Mouse (Mus musculus): ENCODE measurements at regions not wholly inside any gene's neighbourhood (a gene's known extent, or its start where the extent isn't known, plus 50 kb on each side); places are given as distances from the start of the nearest gene placed in this dataset.

DNA sequence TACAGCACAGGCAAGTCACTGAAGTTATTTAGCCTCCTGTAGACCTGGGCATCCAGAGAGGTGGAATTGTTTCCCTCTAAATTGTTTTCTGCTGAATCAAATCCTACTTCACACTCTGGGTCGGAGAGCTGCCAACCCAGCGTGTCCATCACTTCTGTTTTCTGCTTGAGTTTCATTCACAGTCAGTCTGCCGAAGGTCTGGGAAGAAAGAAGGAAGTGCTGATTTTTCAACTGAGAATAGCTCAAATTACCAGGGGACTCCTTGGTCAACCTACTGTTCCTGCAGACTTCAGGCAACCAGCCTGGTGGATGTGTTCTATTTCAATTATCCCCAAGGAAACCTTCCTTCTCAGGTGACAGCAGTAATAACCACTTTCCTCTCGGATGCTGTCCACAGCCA is 179.1 kb upstream of the Nckap5 start:
- DNase-seq (ENCODE audit: low spot score), result no peak

DNA sequence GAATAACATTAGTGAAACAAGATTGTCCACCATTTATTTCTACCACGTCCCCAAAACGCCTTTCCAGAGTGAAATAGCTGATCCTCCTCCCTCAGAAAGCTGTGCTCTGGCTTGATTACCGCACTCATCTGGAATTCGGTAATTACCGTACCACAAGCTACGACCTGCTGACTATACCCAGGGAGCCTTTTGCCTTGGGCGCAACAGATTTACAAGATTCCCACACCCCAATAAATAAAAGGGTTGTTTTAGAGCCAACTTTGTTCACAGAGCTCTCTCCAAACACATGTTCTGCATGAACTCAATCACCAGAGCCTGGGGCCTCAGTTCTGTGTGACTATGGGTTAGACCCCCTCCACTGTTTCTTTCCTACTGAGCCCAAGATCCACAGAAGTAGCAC is 171.1 kb upstream of the Nckap5 start:
- no peak for DNase-seq (ENCODE audit: low spot score)

DNA sequence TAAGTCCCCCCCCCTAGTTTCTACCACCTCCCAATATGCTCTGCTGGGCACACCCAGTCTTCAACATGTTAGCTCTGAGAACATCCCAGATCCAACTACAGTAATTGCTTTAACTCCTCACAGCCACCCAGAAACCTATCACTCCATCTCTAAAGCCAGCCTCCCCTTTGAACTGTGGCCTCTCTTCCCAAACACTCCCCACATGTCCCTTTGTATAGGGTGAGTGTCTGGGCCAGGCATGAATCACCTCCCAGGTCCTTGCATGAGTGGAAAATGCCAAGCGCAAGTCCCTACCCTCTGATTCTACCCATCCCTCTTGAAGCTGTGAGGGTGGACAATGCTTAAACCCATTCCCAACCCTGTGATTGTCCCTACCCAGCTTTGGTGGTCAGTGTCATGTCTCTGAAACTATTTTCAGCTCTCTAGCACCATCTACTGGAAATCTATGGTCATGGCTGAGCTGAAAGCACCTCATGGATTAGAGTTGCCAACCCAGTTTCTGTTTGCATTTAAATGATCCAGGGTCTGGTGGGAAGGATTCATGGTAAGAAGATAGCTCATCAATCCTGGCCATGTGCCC is 162.6 kb upstream of the Nckap5 start:
- DNase-seq (ENCODE audit: low spot score), result peak; percentile 8

DNA sequence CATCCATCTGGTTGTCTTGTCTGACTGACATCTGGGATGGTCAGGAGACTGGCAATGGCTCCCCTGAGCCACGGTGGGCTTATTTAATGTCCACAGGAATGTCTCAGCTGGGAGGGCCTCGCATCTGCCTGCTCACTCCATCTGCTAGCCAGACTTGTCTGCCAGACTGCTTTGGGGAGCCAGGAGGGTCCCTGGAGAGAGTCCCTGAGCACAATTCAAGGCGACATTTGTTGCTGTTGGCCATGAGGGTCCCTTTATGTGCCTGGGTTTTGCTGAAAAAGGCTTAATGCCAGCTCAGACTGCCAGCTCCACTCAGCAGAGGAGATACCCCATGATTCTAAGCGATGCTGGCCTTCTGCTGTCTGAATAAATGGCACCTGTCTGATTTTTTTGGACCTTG is 161.8 kb upstream of the Nckap5 start:
- DNase-seq (ENCODE audit: low spot score), result no peak

- no peak for DNase-seq (ENCODE audit: low spot score)
Observed at GRCm38 (mm10) chr1:126982805-126983204, 152.2 kb upstream of the Nckap5 start.

GRCm38 (mm10) chr1:126980311-126980710 is 149.7 kb upstream of the Nckap5 start:
- no peak for DNase-seq (ENCODE audit: low spot score)

DNA sequence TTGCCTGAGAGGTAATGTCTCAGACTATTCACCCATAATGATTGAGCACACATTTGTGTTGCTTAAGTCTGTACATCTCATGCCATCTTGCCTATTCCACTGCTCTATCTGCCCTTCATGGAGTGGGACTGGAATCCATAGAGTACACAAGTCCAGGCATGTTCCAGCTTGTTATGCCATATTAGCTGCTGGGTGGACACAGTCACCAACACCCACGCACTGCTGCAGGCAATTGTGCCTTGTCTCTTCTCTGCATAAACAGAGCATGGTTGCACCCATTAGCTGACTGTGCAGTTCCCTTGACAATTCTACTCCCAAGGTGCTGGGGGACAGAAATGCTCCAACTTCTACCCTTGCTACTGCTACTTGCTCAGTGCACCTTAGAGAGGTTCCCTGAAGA is 143.3 kb upstream of the Nckap5 start:
- no peak for DNase-seq (ENCODE audit: low spot score)

GRCm38 (mm10) chr1:126971777-126972421 is 141.3 kb upstream of the Nckap5 start:
- no peak for DNase-seq (ENCODE audit: low spot score)

- no peak for DNase-seq (ENCODE audit: low spot score)
Observed at GRCm38 (mm10) chr1:126971118-126971517, 140.5 kb upstream of the Nckap5 start.

GRCm38 (mm10) chr1:126966394-126966793 is 135.8 kb upstream of the Nckap5 start:
- DNase-seq (ENCODE audit: low spot score), result no peak

GRCm38 (mm10) chr1:126955839-126956720 is 125.5 kb upstream of the Nckap5 start:
- DNase-seq (ENCODE audit: low spot score), result no peak

DNA sequence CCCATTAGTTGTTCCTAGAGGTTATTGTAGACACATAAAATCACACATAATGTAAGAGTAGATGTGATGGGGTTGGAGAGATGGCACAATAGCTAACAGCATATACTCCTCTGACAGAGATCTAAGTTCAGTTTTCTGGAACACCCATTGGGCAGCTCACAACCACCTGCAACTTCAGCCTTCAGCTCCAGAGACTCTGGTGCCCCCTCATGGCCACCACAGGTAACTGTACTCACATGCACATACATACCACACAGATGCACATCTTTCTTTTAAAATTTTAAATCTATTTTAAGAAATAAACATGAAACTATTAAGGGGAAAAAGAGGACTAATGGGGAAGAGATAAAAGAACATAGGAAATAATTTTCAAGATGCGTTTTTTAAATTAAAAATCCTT is 117.3 kb upstream of the Nckap5 start:
- no peak for DNase-seq (ENCODE audit: low spot score)

GRCm38 (mm10) chr1:126932658-126933057 is 102.1 kb upstream of the Nckap5 start:
- DNase-seq (ENCODE audit: low spot score), result no peak

- peak; percentile 71 for DNase-seq (ENCODE audit: low spot score)
Observed at GRCm38 (mm10) chr1:126931754-126932153, 101.2 kb upstream of the Nckap5 start.

- no peak for DNase-seq (ENCODE audit: low spot score)
Observed at GRCm38 (mm10) chr1:126931093-126931492, 100.5 kb upstream of the Nckap5 start.

DNA sequence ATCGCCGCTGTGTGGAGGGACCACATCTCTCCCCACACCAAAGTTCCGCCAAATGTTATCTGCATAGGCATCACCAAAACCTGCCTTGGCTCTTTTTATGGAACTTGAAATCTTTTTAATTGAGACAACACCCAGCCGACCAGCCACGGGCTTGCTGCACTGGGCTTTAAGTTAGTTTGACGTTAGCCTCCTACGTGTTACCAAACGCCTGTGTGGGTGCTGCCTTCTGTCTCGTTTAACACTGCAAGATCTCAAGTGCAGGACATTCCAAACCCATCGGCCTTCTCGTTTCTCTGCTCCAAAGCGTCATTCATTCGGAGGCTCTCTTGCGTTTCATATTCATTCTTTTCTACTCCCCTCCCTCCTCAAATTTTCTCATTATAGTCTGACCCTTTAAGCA is 100.0 kb upstream of the Nckap5 start:
- DNase-seq (ENCODE audit: low spot score), result no peak

DNA sequence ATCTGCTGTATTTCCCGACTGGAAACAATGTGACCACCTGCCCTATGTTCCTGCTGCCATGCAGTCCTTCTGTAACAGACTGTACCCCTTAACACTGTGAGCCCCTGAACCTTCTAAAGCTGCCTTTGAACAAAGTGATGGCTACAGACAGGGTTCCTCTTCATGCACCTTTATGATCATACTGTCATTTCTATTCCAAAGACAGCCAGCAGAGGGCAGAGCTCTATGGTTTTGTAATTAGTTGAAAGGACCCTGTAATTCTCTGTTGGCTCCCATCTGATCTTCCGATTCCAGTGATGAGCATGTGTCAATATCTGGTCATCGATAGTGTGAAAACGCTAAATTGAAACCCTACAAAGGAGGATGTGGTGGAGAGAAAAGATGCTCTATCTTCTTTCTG is 99.1 kb upstream of the Nckap5 start:
- no peak for DNase-seq (ENCODE audit: low spot score)

DNA sequence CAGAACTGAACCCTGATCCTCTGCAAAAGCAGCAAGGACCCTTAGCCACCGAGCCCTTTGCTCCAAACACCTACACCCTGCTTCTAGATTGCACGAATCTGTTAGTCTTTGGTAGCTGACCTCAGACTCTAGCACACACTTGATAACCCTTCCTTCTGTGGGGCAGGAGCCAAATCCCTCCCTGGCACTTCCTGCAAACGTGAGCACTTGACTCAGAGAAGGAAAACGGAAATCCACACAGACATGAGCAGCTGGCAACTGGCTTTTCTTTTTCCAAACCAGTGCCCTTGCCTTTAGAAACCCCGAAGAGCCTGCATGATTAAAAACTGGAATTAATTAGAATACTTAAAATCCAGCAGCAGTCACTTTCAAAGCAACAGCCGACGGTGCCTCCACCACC is 97.6 kb upstream of the Nckap5 start:
- no peak for DNase-seq (ENCODE audit: low spot score)

- DNase-seq (ENCODE audit: low spot score), result peak; percentile 36
Observed at GRCm38 (mm10) chr1:126925150-126926035, 94.8 kb upstream of the Nckap5 start.

GRCm38 (mm10) chr1:126923981-126924380 is 93.4 kb upstream of the Nckap5 start:
- DNase-seq (ENCODE audit: low spot score), result no peak

DNA sequence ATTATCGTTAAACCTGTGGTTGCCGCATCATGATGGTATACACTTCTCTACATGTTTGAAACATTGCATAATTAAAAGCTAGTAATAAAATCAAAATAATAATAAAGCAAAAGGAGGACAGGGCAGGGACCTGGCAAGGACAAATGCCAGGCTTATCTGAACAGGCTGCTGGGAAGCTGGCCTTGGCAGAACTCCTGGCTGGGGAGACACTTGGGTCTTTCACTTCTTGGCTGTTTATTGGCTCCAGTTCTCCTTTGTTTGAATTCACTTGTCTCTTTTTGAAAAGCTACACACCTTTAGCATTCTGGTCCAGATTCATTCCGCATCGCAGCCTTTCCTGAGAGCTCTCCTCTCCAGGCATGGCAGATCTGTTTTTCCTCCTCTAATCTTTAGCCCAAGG is 91.6 kb upstream of the Nckap5 start:
- no peak for DNase-seq (ENCODE audit: low spot score)

GRCm38 (mm10) chr1:126918876-126919275 is 88.3 kb upstream of the Nckap5 start:
- DNase-seq (ENCODE audit: low spot score), result no peak

Measured in ovary, postnatal 10 days (tissue).